Mouse (Mus musculus): ENCODE results near the gene Spon1.

GRCm38 (mm10) chr7:113824651-113825050 lies 58.9 kb downstream of the Spon1 start:
- TF ChIP-seq CTCF (IDR thresholded peaks at IDR 0.05; ENCODE audit: control insufficient read depth, insufficient read depth, low read length), result no peak
- no peak for TF ChIP-seq POLR2A (IDR thresholded peaks at IDR 0.05; ENCODE audit: borderline replicate concordance, control insufficient read depth, low read depth, low read length)
